Mouse (Mus musculus): Measurements from ENCODE around the gene Ncoa4. TPM values are rescaled to one million over a fixed set of nuclear protein-coding genes. Genes with fewer than 3 reads are reported as not detected.
"Not testable (repeated sequence)": the region's sequence is repeated elsewhere in the genome, so short reads cannot be mapped to it uniquely, and the experiment has no call there.

Gene Ncoa4
- polyA plus RNA-seq, 2 experiments, result 45.6 to 113 TPM

GRCm38 (mm10) chr14:32128409-32128808, 31.3 kb upstream of the Ncoa4 start:
- H3K4me1 ChIP-seq (ENCODE audit: control insufficient read depth, insufficient read depth, low read length), result no peaks in the 10 kb centered on the region
- no peaks in the 10 kb centered on the region for H3K9me3 ChIP-seq (ENCODE audit: control insufficient read depth, low read length)
- WGBS, result 82% methylated on average over 5 of the region's 5 CpGs
- no peak overlapping the region for H3K27ac ChIP-seq (replicated peaks; ENCODE audit: low read depth, low read length)
- no peak overlapping the region for H3K4me2 ChIP-seq (replicated peaks; ENCODE audit: low read depth, low read length, severe bottlenecking)
- no peak overlapping the region for H3K9ac ChIP-seq (ENCODE audit: low read depth, low read length, severe bottlenecking)
- H3K27me3 ChIP-seq (ENCODE audit: control insufficient read depth, insufficient read depth, low read length), result no peaks in the 10 kb centered on the region
- no peak for ATAC-seq (ENCODE audit: low FRiP score, low read depth)
- H3K4me3 ChIP-seq (replicated peaks; ENCODE audit: low read length), result no peak overlapping the region
- no peaks in the 10 kb centered on the region for H3K36me3 ChIP-seq (ENCODE audit: control insufficient read depth, insufficient read depth, low read length)
- TF ChIP-seq POLR2A (IDR thresholded peaks at IDR 0.05; ENCODE audit: borderline replicate concordance, extremely low read depth, insufficient read depth, insufficient read length), result no peak
- DNase-seq (ENCODE audit: low spot score), result no peak

GRCm38 (mm10) chr14:32131836-32132235, 27.8 kb upstream of the Ncoa4 start:
- ATAC-seq (ENCODE audit: low FRiP score, low read depth) (no peak), DNase-seq (ENCODE audit: low spot score) (no peak)
- Histone ChIP-seq H3K4me1 (ENCODE audit: control insufficient read depth, insufficient read depth, low read length) (no peaks in the 10 kb centered on the region), H3K27me3 (ENCODE audit: control insufficient read depth, insufficient read depth, low read length) (no peaks in the 10 kb centered on the region), H3K36me3 (ENCODE audit: control insufficient read depth, insufficient read depth, low read length) (no peaks in the 10 kb centered on the region), H3K9ac (ENCODE audit: low read depth, low read length, severe bottlenecking) (no peak overlapping the region), H3K9me3 (ENCODE audit: control insufficient read depth, low read length) (no peaks in the 10 kb centered on the region), H3K4me2 (replicated peaks; ENCODE audit: low read depth, low read length, severe bottlenecking) (no peak overlapping the region), H3K4me3 (replicated peaks; ENCODE audit: low read length) (no peak overlapping the region), H3K27ac (replicated peaks; ENCODE audit: low read depth, low read length) (no peak overlapping the region)
- WGBS, result 84% methylated on average over 4 of the region's 4 CpGs
- TF ChIP-seq POLR2A (IDR thresholded peaks at IDR 0.05; ENCODE audit: borderline replicate concordance, extremely low read depth, insufficient read depth, insufficient read length), result no peak

GRCm38 (mm10) chr14:32134293-32134692, 25.4 kb upstream of the Ncoa4 start:
- Histone ChIP-seq H3K36me3 (ENCODE audit: control insufficient read depth, insufficient read depth, low read length) (no peaks in the 10 kb centered on the region), H3K27me3 (ENCODE audit: control insufficient read depth, insufficient read depth, low read length) (no peaks in the 10 kb centered on the region), H3K9ac (ENCODE audit: low read depth, low read length, severe bottlenecking) (no peak overlapping the region), H3K4me3 (replicated peaks; ENCODE audit: low read length) (no peak overlapping the region), H3K27ac (replicated peaks; ENCODE audit: low read depth, low read length) (no peak overlapping the region), H3K9me3 (ENCODE audit: control insufficient read depth, low read length) (no peaks in the 10 kb centered on the region), H3K4me2 (replicated peaks; ENCODE audit: low read depth, low read length, severe bottlenecking) (no peak overlapping the region), H3K4me1 (ENCODE audit: control insufficient read depth, insufficient read depth, low read length) (no peaks in the 10 kb centered on the region)
- WGBS, result 46% methylated on average over 2 of the region's 2 CpGs
- no peak for ATAC-seq (ENCODE audit: low FRiP score, low read depth)
- no peak for DNase-seq (ENCODE audit: low spot score)
- no peak for TF ChIP-seq POLR2A (IDR thresholded peaks at IDR 0.05; ENCODE audit: borderline replicate concordance, extremely low read depth, insufficient read depth, insufficient read length)

- ATAC-seq (ENCODE audit: low FRiP score, low read depth); H3K9ac ChIP-seq (ENCODE audit: low read depth, low read length, severe bottlenecking); H3K4me1 ChIP-seq (ENCODE audit: control insufficient read depth, insufficient read depth, low read length); H3K27me3 ChIP-seq (ENCODE audit: control insufficient read depth, insufficient read depth, low read length); H3K4me2 ChIP-seq (replicated peaks; ENCODE audit: low read depth, low read length, severe bottlenecking); H3K36me3 ChIP-seq (ENCODE audit: control insufficient read depth, insufficient read depth, low read length); H3K27ac ChIP-seq (replicated peaks; ENCODE audit: low read depth, low read length); H3K9me3 ChIP-seq (ENCODE audit: control insufficient read depth, low read length); DNase-seq (ENCODE audit: low spot score); H3K4me3 ChIP-seq (replicated peaks; ENCODE audit: low read length): not testable (repeated sequence)
- 60% methylated on average over 3 of the region's 3 CpGs for WGBS
Measured at GRCm38 (mm10) chr14:32136467-32136866, 23.2 kb upstream of the Ncoa4 start.

GRCm38 (mm10) chr14:32140359-32140965, 19.2 kb upstream of the Ncoa4 start:
- no peaks in the 10 kb centered on the region for H3K36me3 ChIP-seq (ENCODE audit: control insufficient read depth, insufficient read depth, low read length)
- no peak for DNase-seq (ENCODE audit: low spot score)
- WGBS, result 78% methylated on average over 5 of the region's 5 CpGs
- no peak overlapping the region for H3K27ac ChIP-seq (replicated peaks; ENCODE audit: low read depth, low read length)
- H3K9ac ChIP-seq (ENCODE audit: low read depth, low read length, severe bottlenecking), result no peak overlapping the region
- no peak overlapping the region for H3K4me3 ChIP-seq (replicated peaks; ENCODE audit: low read length)
- H3K4me2 ChIP-seq (replicated peaks; ENCODE audit: low read depth, low read length, severe bottlenecking), result no peak overlapping the region
- no peak for TF ChIP-seq POLR2A (IDR thresholded peaks at IDR 0.05; ENCODE audit: borderline replicate concordance, extremely low read depth, insufficient read depth, insufficient read length)
- H3K9me3 ChIP-seq (ENCODE audit: control insufficient read depth, low read length), result no peaks in the 10 kb centered on the region
- no peak for ATAC-seq (ENCODE audit: low FRiP score, low read depth)
- H3K4me1 ChIP-seq (ENCODE audit: control insufficient read depth, insufficient read depth, low read length), result no peaks in the 10 kb centered on the region
- no peaks in the 10 kb centered on the region for H3K27me3 ChIP-seq (ENCODE audit: control insufficient read depth, insufficient read depth, low read length)

DNA sequence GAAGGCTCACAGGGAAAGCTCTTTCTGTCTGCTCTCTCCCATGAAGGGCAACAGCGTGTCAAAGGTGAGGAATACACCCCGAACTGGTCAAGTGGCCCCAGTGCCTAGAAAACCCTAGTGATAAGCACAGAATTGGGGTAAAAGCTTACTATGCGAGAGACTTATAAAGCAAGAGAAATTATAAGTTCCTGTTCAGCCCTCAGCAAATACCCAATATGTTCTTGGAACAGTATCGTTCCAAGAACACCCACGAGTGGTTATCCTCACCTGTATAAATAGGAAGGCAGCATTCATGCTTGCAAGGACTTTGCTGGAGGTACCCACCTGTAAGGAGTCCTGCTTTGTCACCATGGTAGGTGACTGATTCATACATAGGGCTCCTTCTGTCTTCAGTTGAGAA, 17.9 kb upstream of the Ncoa4 start, which contains the start of gene Msmb:
Gene Msmb, plus strand, starts transcription at position 301 of the 400 bp plus-strand sequence.
- Histone ChIP-seq H3K9ac (ENCODE audit: low read depth, low read length, severe bottlenecking) (no peak within 1 kb of the TSS), H3K4me1 (ENCODE audit: control insufficient read depth, insufficient read depth, low read length) (no peaks in the 10 kb centered on the region), H3K9me3 (ENCODE audit: control insufficient read depth, low read length) (no peaks in the 10 kb centered on the region), H3K36me3 (ENCODE audit: control insufficient read depth, insufficient read depth, low read length) (no peaks in the 10 kb centered on the region), H3K27me3 (ENCODE audit: control insufficient read depth, insufficient read depth, low read length) (no peaks in the 10 kb centered on the region), H3K27ac (replicated peaks; ENCODE audit: low read depth, low read length) (no peak within 1 kb of the TSS), H3K4me3 (replicated peaks; ENCODE audit: low read length) (no peak within 1 kb of the TSS), H3K4me2 (replicated peaks; ENCODE audit: low read depth, low read length, severe bottlenecking) (no peak within 1 kb of the TSS)
- 88% methylated on average over 5 of the region's 5 CpGs for WGBS
- DNase-seq (ENCODE audit: low spot score) (no peak), ATAC-seq (ENCODE audit: low FRiP score, low read depth) (no peak)
- TF ChIP-seq POLR2A (IDR thresholded peaks at IDR 0.05; ENCODE audit: borderline replicate concordance, extremely low read depth, insufficient read depth, insufficient read length), result no peak
